ENCODE assay signal across 30 mouse cellular contexts in the genomic region with DNA sequence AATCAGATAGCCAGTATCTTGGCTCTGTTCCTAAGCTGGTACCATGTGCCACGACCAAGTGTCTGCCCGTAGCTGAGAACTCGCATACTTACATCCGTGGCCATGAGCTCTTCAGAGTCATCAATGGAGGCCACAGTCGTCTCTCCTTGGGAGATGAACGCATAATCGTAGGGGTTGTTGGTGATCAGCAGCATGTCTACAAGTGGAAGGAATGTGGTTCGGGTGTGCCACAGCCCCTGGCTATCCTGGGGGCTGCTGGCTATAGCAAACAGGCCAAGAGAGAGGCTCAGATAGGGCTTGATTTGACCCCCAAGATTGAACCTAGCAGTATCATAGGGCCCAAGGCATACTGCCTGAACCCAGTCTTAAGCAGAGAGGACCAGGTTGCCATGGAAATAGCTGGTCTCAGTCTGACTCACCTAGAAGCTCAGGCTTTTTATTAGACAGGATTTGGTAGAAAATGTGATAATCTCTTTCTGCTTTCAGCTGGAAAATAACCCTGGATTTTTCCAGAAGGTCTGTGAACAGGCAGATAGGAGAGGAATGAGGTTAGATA. TPM values are rescaled to one million over a fixed set of nuclear protein-coding genes. Genes with fewer than 3 reads are reported as not detected.
DNase-seq lines count a peak whose midpoint lies in the region; ATAC-seq and TF ChIP-seq lines count a peak whose summit lies in the region.
"Had no signal": no experiment of that assay in that cellular context is flagged by ENCODE, and none has a peak within 500 bp of the region (broad histone marks: within the 10 kb centered on the region; RNA-seq: fewer than 3 reads in every experiment).

No protein-coding gene starts in this region.

- DNase-seq in heart, postnatal 4 days: no peak
- DNase-seq in layer of hippocampus, adult 2 months (ENCODE audit: low spot score in 2 of 2): no peak
- no peak for DNase-seq in layer of hippocampus, adult 9-11 months
- no peak for DNase-seq in kidney, postnatal 10 days
- DNase-seq in cerebellum, postnatal 10 days: no peak
- DNase-seq: adrenal gland, adult 8-10 months; cerebellum, adult 11 months; cerebellum, postnatal 14 days; gastrocnemius, postnatal 10 days; kidney, postnatal 4 days; liver, embryonic 13.5 days; lung, embryonic 14.5 days; lung, postnatal 36 days; thymus, adult 2 months had no signal

- TF ChIP-seq CTCF in layer of hippocampus, adult 2 months (conservative IDR thresholded peaks at IDR 0.05): no peak
- no peak for TF ChIP-seq CTCF in cortical plate, adult 2 months (IDR thresholded peaks at IDR 0.05; ENCODE audit: extremely low read depth, insufficient read depth, low read length)

- no peak for TF ChIP-seq POLR2A in cortical plate, adult 2 months (IDR thresholded peaks at IDR 0.05; ENCODE audit: extremely low read depth, insufficient read depth, low read length)

- H3K4me1 ChIP-seq in heart, embryonic 12.5 days (replicated peaks): peaks cover 19% of the 10 kb centered on the region
- H3K4me1 ChIP-seq in cortical plate, adult 2 months (ENCODE audit: control insufficient read depth, insufficient read depth, low read length): peaks cover 3% of the 10 kb centered on the region
- peaks cover 16% of the 10 kb centered on the region for H3K4me1 ChIP-seq in midbrain, embryonic 15.5 days
- H3K4me1 ChIP-seq: limb, embryonic 13.5 days; liver, embryonic 13.5 days had no signal

- ATAC-seq in heart, embryonic 12.5 days (ENCODE audit: insufficient number of reproducible peaks, low FRiP score): no peak
- ATAC-seq in midbrain, embryonic 15.5 days (replicated peaks): 0 out of 2 replicates have a peak, but pooled peaks have one; percentile 50
- ATAC-seq: intestine, embryonic 16.5 days had no signal

- peak overlapping the region; percentile 63 for H3K4me3 ChIP-seq in heart, embryonic 12.5 days
- H3K4me3 ChIP-seq in layer of hippocampus, adult 2 months: no peak overlapping the region
- H3K4me3 ChIP-seq in cortical plate, adult 2 months (ENCODE audit: insufficient read depth, low read length): no peak overlapping the region
- H3K4me3 ChIP-seq in midbrain, embryonic 15.5 days: no peak overlapping the region
- H3K4me3 ChIP-seq: embryonic facial prominence, embryonic 15.5 days; limb, embryonic 13.5 days; liver, embryonic 13.5 days; myocyte; stomach, embryonic 15.5 days had no signal

- peaks cover 11% of the 10 kb centered on the region; the same call in 1 of the 2 replicates for H3K27me3 ChIP-seq in heart, embryonic 12.5 days (replicated peaks)
- H3K27me3 ChIP-seq in midbrain, embryonic 15.5 days (replicated peaks): no peaks in the 10 kb centered on the region
- H3K27me3 ChIP-seq: embryonic facial prominence, embryonic 15.5 days; limb, embryonic 13.5 days; liver, embryonic 13.5 days; stomach, embryonic 15.5 days had no signal

- peak overlapping the region; percentile 95 for H3K9ac ChIP-seq in heart, embryonic 12.5 days
- no peak overlapping the region for H3K9ac ChIP-seq in midbrain, embryonic 15.5 days
- H3K9ac ChIP-seq: embryonic facial prominence, embryonic 15.5 days; limb, embryonic 13.5 days; liver, embryonic 13.5 days; lung, embryonic 14.5 days; stomach, embryonic 15.5 days had no signal

- H3K4me2 ChIP-seq in heart, embryonic 12.5 days: peak overlapping the region; percentile 69
- H3K4me2 ChIP-seq in midbrain, embryonic 15.5 days: no peak overlapping the region
- H3K4me2 ChIP-seq: embryonic facial prominence, embryonic 15.5 days; limb, embryonic 13.5 days; liver, embryonic 13.5 days; lung, embryonic 14.5 days; stomach, embryonic 15.5 days had no signal

- H3K27ac ChIP-seq in heart, embryonic 12.5 days (ENCODE audit: poor library complexity, severe bottlenecking): peak overlapping the region; percentile 99
- peak overlapping the region; percentile 77 for H3K27ac ChIP-seq in layer of hippocampus, adult 2 months
- peak overlapping the region; percentile 60; the same call in 1 of the 2 replicates for H3K27ac ChIP-seq in cortical plate, adult 2 months (ENCODE audit: insufficient read depth, low read length)
- peak overlapping the region; percentile 78 for H3K27ac ChIP-seq in midbrain, embryonic 15.5 days
- H3K27ac ChIP-seq: embryonic facial prominence, embryonic 15.5 days; limb, embryonic 13.5 days; liver, embryonic 13.5 days; stomach, embryonic 15.5 days had no signal

- H3K36me3 ChIP-seq in heart, embryonic 12.5 days: peaks cover 74% of the 10 kb centered on the region
- H3K36me3 ChIP-seq in midbrain, embryonic 15.5 days (replicated peaks): no peaks in the 10 kb centered on the region
- H3K36me3 ChIP-seq: embryonic facial prominence, embryonic 15.5 days; limb, embryonic 13.5 days; liver, embryonic 13.5 days; stomach, embryonic 15.5 days had no signal

- H3K9me3 ChIP-seq in heart, embryonic 12.5 days (replicated peaks): no peaks in the 10 kb centered on the region
- no peaks in the 10 kb centered on the region for H3K9me3 ChIP-seq in midbrain, embryonic 15.5 days
- H3K9me3 ChIP-seq: embryonic facial prominence, embryonic 15.5 days; limb, embryonic 13.5 days; liver, embryonic 13.5 days; stomach, embryonic 15.5 days had no signal

- WGBS in heart, embryonic 12.5 days: 60% methylated on average over 8 of the region's 8 CpGs
- WGBS in midbrain, embryonic 15.5 days: 83% methylated on average over 8 of the region's 8 CpGs

RNA-seq across cellular contexts. Expression of gene Myh7, which starts 4.5 kb away (rescaled TPM):
- 5,583 and 5,934 TPM in 2 replicates for polyA plus RNA-seq in heart, embryonic 12.5 days (2016; fragmentation: Nextera tagmentation; extraction: Ambion mirVana)
- 1,000 to 10,000 TPM; 1,764 to 1,922 TPM for total RNA-seq in heart, postnatal 4 days (2021)
- total RNA-seq in layer of hippocampus, adult 2 months (2021): 1 to 10 TPM; 8.3 TPM
- polyA plus RNA-seq in cortical plate, adult 2 months (2012; rRNA removed): 29.0 and 34.8 TPM in 2 replicates
- polyA plus RNA-seq in midbrain, embryonic 15.5 days (2015; fragmentation: Nextera tagmentation; extraction: Ambion mirVana): 7.5 and 8.7 TPM in 2 replicates
- total RNA-seq: adrenal gland, adult 8-10 months; hematopoietic stem cell, adult 5-6 weeks; megakaryocyte-erythroid progenitor cell, adult 5-6 weeks had no signal

RNA-seq across cellular contexts. Expression of gene Gm17428, which starts 13.2 kb away (rescaled TPM):
- not detected in 2 replicates for polyA plus RNA-seq in heart, embryonic 12.5 days (2016; fragmentation: Nextera tagmentation; extraction: Ambion mirVana)
- not detected for total RNA-seq in heart, postnatal 4 days (2021)
- not detected for total RNA-seq in layer of hippocampus, adult 2 months (2021)
- polyA plus RNA-seq in cortical plate, adult 2 months (2012; rRNA removed): not detected in 2 replicates
- polyA plus RNA-seq in midbrain, embryonic 15.5 days (2015; fragmentation: Nextera tagmentation; extraction: Ambion mirVana): not detected in 2 replicates
- total RNA-seq: adrenal gland, adult 8-10 months; gastrocnemius, postnatal 10 days; hematopoietic stem cell, adult 5-6 weeks; layer of hippocampus, postnatal 14 days; left cerebral cortex, postnatal 10 days; megakaryocyte-erythroid progenitor cell, adult 5-6 weeks had no signal
- polyA plus RNA-seq: embryonic facial prominence, embryonic 15.5 days; frontal cortex, adult 2 months; intestine, embryonic 16.5 days; kidney, embryonic 14.5 days; limb, embryonic 13.5 days; liver, embryonic 13.5 days; lung, embryonic 14.5 days; myocyte; neural tube, embryonic 14.5 days; stomach, embryonic 15.5 days; thymus, adult 2 months; urinary bladder, adult 2 months had no signal

RNA-seq across cellular contexts. Expression of gene Myh6, which starts 23.2 kb away (rescaled TPM):
- 2,737 and 2,858 TPM in 2 replicates for polyA plus RNA-seq in heart, embryonic 12.5 days (2016; fragmentation: Nextera tagmentation; extraction: Ambion mirVana)
- total RNA-seq in heart, postnatal 4 days (2021): over 10,000 TPM; 15,879 to 17,172 TPM
- 1 to 10 TPM; 2.5 to 3.0 TPM for total RNA-seq in layer of hippocampus, adult 2 months (2021)
- polyA plus RNA-seq in cortical plate, adult 2 months (2012; rRNA removed): 0.17 TPM in 1 of 2 replicates, not detected in the other
- polyA plus RNA-seq in midbrain, embryonic 15.5 days (2015; fragmentation: Nextera tagmentation; extraction: Ambion mirVana): 1.6 and 2.8 TPM in 2 replicates
- total RNA-seq: adrenal gland, adult 8-10 months; hematopoietic stem cell, adult 5-6 weeks; megakaryocyte-erythroid progenitor cell, adult 5-6 weeks had no signal

RNA-seq across cellular contexts. Expression of gene Ngdn, which starts 25.3 kb away (rescaled TPM):
- polyA plus RNA-seq in heart, embryonic 12.5 days (2016; fragmentation: Nextera tagmentation; extraction: Ambion mirVana): 55.7 and 60.8 TPM in 2 replicates
- 10 to 100 TPM; 35.7 to 39.7 TPM for total RNA-seq in heart, postnatal 4 days (2021)
- total RNA-seq in layer of hippocampus, adult 2 months (2021): 10 to 100 TPM; 30.3 to 34.9 TPM
- polyA plus RNA-seq in cortical plate, adult 2 months (2012; rRNA removed): 35.3 and 38.6 TPM in 2 replicates
- polyA plus RNA-seq in midbrain, embryonic 15.5 days (2015; fragmentation: Nextera tagmentation; extraction: Ambion mirVana): 47.8 and 50.2 TPM in 2 replicates

RNA-seq across cellular contexts. Expression of gene Cmtm5, which starts 53.9 kb away (rescaled TPM):
- polyA plus RNA-seq in heart, embryonic 12.5 days (2016; fragmentation: Nextera tagmentation; extraction: Ambion mirVana): 0.57 and 0.89 TPM in 2 replicates
- under 1 TPM in 1 of 2 experiments, not detected in 1; 0.33 TPM for total RNA-seq in heart, postnatal 4 days (2021)
- total RNA-seq in layer of hippocampus, adult 2 months (2021): 10 to 100 TPM; 66.9 to 78.4 TPM
- polyA plus RNA-seq in cortical plate, adult 2 months (2012; rRNA removed): 136 and 169 TPM in 2 replicates
- polyA plus RNA-seq in midbrain, embryonic 15.5 days (2015; fragmentation: Nextera tagmentation; extraction: Ambion mirVana): 6.5 and 7.2 TPM in 2 replicates
- total RNA-seq: hematopoietic stem cell, adult 5-6 weeks; megakaryocyte-erythroid progenitor cell, adult 5-6 weeks had no signal
- polyA plus RNA-seq: myocyte had no signal

Comparison
In these comparisons a context has a peak if more than half of its experiments do, and no peak if none do; other contexts are left out.
1. RNA of gene Myh7, which starts 4.5 kb away (polyA plus RNA-seq): 5,583 to 5,934 TPM in heart, embryonic 12.5 days; 29.0 to 34.8 TPM in cortical plate, adult 2 months and 7.5 to 8.7 TPM in midbrain, embryonic 15.5 days; every median in the first group is over 100 times any median in the second.
2. RNA of gene Myh6, which starts 23.2 kb away (polyA plus RNA-seq): 2,737 to 2,858 TPM in heart, embryonic 12.5 days; 1.6 to 2.8 TPM in midbrain, embryonic 15.5 days and 0.17 TPM in cortical plate, adult 2 months; every median in the first group is over 100 times any median in the second.
3. Peak in every context shown above with its lines, with median percentiles within 50 percentile points of each other: H3K27ac ChIP-seq.